25 mouse cellular contexts compared by ENCODE assay signal in genomic region chr8:3208729-3209128, GRCm38 (mm10).
DNase-seq lines count a peak whose midpoint lies in the region; ATAC-seq and TF ChIP-seq lines count a peak whose summit lies in the region.
"Had no signal": no experiment of that assay in that cellular context is flagged by ENCODE, and none has a peak within 500 bp of the region (broad histone marks: within the 10 kb centered on the region; RNA-seq: fewer than 3 reads in every experiment).

No protein-coding gene starts in this region.

- no peaks in the 10 kb centered on the region for H3K9me3 ChIP-seq in neural tube, embryonic 13.5 days
- H3K9me3 ChIP-seq in neural tube, embryonic 15.5 days (replicated peaks), result no peaks in the 10 kb centered on the region
- H3K9me3 ChIP-seq in forebrain, embryonic 15.5 days, result no peaks in the 10 kb centered on the region
- H3K9me3 ChIP-seq: embryonic facial prominence, embryonic 10.5 days; embryonic facial prominence, embryonic 13.5 days; forebrain, embryonic 12.5 days; hindbrain, embryonic 10.5 days; hindbrain, embryonic 13.5 days; intestine, embryonic 15.5 days had no signal

- no peak for ATAC-seq in neural tube, embryonic 13.5 days (ENCODE audit: low read depth)
- ATAC-seq in neural tube, embryonic 15.5 days (ENCODE audit: low FRiP score), result no peak
- ATAC-seq in forebrain, embryonic 15.5 days (replicated peaks), result no peak
- ATAC-seq: activated CD4-positive, CD25-positive, alpha-beta regulatory T cell, adult 4 months; CD4-positive, CD25-positive, alpha-beta regulatory T cell, adult 4 months; forebrain, embryonic 16.5 days; hindbrain, embryonic 16.5 days; intestine, embryonic 15.5 days had no signal

- H3K4me2 ChIP-seq in neural tube, embryonic 13.5 days, result no peak overlapping the region
- no peak overlapping the region for H3K4me2 ChIP-seq in neural tube, embryonic 15.5 days
- H3K4me2 ChIP-seq in forebrain, embryonic 15.5 days (replicated peaks), result no peak overlapping the region
- H3K4me2 ChIP-seq: embryonic facial prominence, embryonic 13.5 days; forebrain, embryonic 12.5 days; hindbrain, embryonic 13.5 days; intestine, embryonic 15.5 days had no signal

- no peaks in the 10 kb centered on the region for H3K27me3 ChIP-seq in heart, adult 2 months (ENCODE audit: control insufficient read depth, insufficient read depth, low read length)
- no peaks in the 10 kb centered on the region for H3K27me3 ChIP-seq in neural tube, embryonic 13.5 days
- H3K27me3 ChIP-seq in neural tube, embryonic 15.5 days (replicated peaks), result no peaks in the 10 kb centered on the region
- H3K27me3 ChIP-seq in small intestine, adult 2 months (ENCODE audit: control insufficient read depth, insufficient read depth, low read length), result no peaks in the 10 kb centered on the region
- no peaks in the 10 kb centered on the region for H3K27me3 ChIP-seq in forebrain, embryonic 15.5 days
- H3K27me3 ChIP-seq: embryonic facial prominence, embryonic 13.5 days; forebrain, embryonic 12.5 days; hindbrain, embryonic 13.5 days; intestine, embryonic 15.5 days had no signal

- no peak for TF ChIP-seq POLR2A in heart, adult 2 months (IDR thresholded peaks at IDR 0.05; ENCODE audit: insufficient read depth, low read depth, low read length)
- no peak for TF ChIP-seq POLR2A in small intestine, adult 2 months (IDR thresholded peaks at IDR 0.05; ENCODE audit: low read depth, low read length)

- intact Hi-C loops in heart, adult 2 months (cut with DNase I), result no loop called here

- TF ChIP-seq EP300 in heart, adult 2 months (IDR thresholded peaks at IDR 0.05; ENCODE audit: insufficient read depth, low read depth, low read length), result no peak

- no peaks in the 10 kb centered on the region for H3K79me2 ChIP-seq in heart, adult 2 months (replicated peaks; ENCODE audit: control insufficient read depth, insufficient read depth, low read length)

- no peak for TF ChIP-seq CTCF in heart, adult 2 months (IDR thresholded peaks at IDR 0.05)
- TF ChIP-seq CTCF in layer of hippocampus, adult 2 months (conservative IDR thresholded peaks at IDR 0.05), result no peak
- no peak for TF ChIP-seq CTCF in small intestine, adult 2 months (IDR thresholded peaks at IDR 0.05; ENCODE audit: extremely low read depth, insufficient read length, insufficient replicate concordance, low read depth, low read length)

- no peak overlapping the region for H3K4me3 ChIP-seq in heart, adult 2 months
- H3K4me3 ChIP-seq in layer of hippocampus, adult 2 months, result no peak overlapping the region
- H3K4me3 ChIP-seq in neural tube, embryonic 13.5 days, result no peak overlapping the region
- H3K4me3 ChIP-seq in neural tube, embryonic 15.5 days (replicated peaks), result no peak overlapping the region
- H3K4me3 ChIP-seq in small intestine, adult 2 months (ENCODE audit: low read depth, low read length), result no peak overlapping the region
- H3K4me3 ChIP-seq in forebrain, embryonic 15.5 days, result no peak overlapping the region
- H3K4me3 ChIP-seq: embryonic facial prominence, embryonic 10.5 days; embryonic facial prominence, embryonic 13.5 days; erythroblast, embryonic 14.5 days; forebrain, embryonic 12.5 days; hindbrain, embryonic 10.5 days; hindbrain, embryonic 13.5 days; intestine, embryonic 15.5 days had no signal

- H3K9ac ChIP-seq in heart, adult 2 months (ENCODE audit: low read depth, low read length), result no peak overlapping the region
- no peak overlapping the region for H3K9ac ChIP-seq in neural tube, embryonic 13.5 days
- no peak overlapping the region for H3K9ac ChIP-seq in neural tube, embryonic 15.5 days (replicated peaks)
- H3K9ac ChIP-seq in forebrain, embryonic 15.5 days (replicated peaks), result no peak overlapping the region
- H3K9ac ChIP-seq: embryonic facial prominence, embryonic 13.5 days; forebrain, embryonic 12.5 days; hindbrain, embryonic 13.5 days; intestine, embryonic 15.5 days had no signal

- DNase-seq in heart, adult 2 months, result no peak
- DNase-seq in heart, adult 18-20 months, result no peak
- DNase-seq in layer of hippocampus, adult 2 months (ENCODE audit: low spot score in 2 of 2), result no peak
- no peak for DNase-seq in layer of hippocampus, adult 18-20 months (ENCODE audit: low spot score in 2 of 2)
- DNase-seq: adrenal gland, postnatal 25 days; cerebellum, adult 11 months; cerebellum, adult 2 months; cerebellum, adult 9-11 months; cerebellum, postnatal 25 days; gastrocnemius, postnatal 14 days had no signal

- peaks cover 13% of the 10 kb centered on the region for H3K4me1 ChIP-seq in heart, adult 2 months (ENCODE audit: control insufficient read depth, insufficient read depth, low read length)
- 0 out of 2 replicates have a peak, but pooled peaks cover 3% of the 10 kb centered on the region for H3K4me1 ChIP-seq in neural tube, embryonic 13.5 days (replicated peaks)
- H3K4me1 ChIP-seq in neural tube, embryonic 15.5 days, result no peaks in the 10 kb centered on the region
- H3K4me1 ChIP-seq in small intestine, adult 2 months (ENCODE audit: control insufficient read depth, insufficient read depth, insufficient read length, low read length), result no peaks in the 10 kb centered on the region; the same call in 1 of the 2 replicates
- no peaks in the 10 kb centered on the region for H3K4me1 ChIP-seq in forebrain, embryonic 15.5 days
- H3K4me1 ChIP-seq: embryonic facial prominence, embryonic 13.5 days; forebrain, embryonic 12.5 days; hindbrain, embryonic 10.5 days; hindbrain, embryonic 13.5 days; intestine, embryonic 15.5 days had no signal

- H3K27ac ChIP-seq in heart, adult 2 months, result peak overlapping the region; percentile 61
- H3K27ac ChIP-seq in layer of hippocampus, adult 2 months, result peak overlapping the region; percentile 49; the same call in 1 of the 2 replicates
- 0 out of 2 replicates have a peak overlapping the region, but pooled peaks have one; percentile 38 for H3K27ac ChIP-seq in neural tube, embryonic 13.5 days (replicated peaks)
- H3K27ac ChIP-seq in neural tube, embryonic 15.5 days (replicated peaks), result no peak overlapping the region
- peak overlapping the region; percentile 33; the same call in 1 of the 2 replicates for H3K27ac ChIP-seq in small intestine, adult 2 months (ENCODE audit: insufficient read depth, low read depth, low read length)
- no peak overlapping the region for H3K27ac ChIP-seq in forebrain, embryonic 15.5 days (replicated peaks)
- H3K27ac ChIP-seq: embryonic facial prominence, embryonic 10.5 days; hindbrain, embryonic 10.5 days; hindbrain, embryonic 13.5 days; intestine, embryonic 15.5 days had no signal

- peaks cover 11% of the 10 kb centered on the region for H3K36me3 ChIP-seq in heart, adult 2 months (ENCODE audit: control insufficient read depth, insufficient read depth, low read length)
- peaks cover 47% of the 10 kb centered on the region for H3K36me3 ChIP-seq in neural tube, embryonic 13.5 days
- peaks cover 20% of the 10 kb centered on the region for H3K36me3 ChIP-seq in neural tube, embryonic 15.5 days
- peaks cover 16% of the 10 kb centered on the region for H3K36me3 ChIP-seq in small intestine, adult 2 months (ENCODE audit: control insufficient read depth, insufficient read depth, low read length)
- H3K36me3 ChIP-seq in forebrain, embryonic 15.5 days, result peaks cover 25% of the 10 kb centered on the region

Comparison
In these comparisons a context has a peak if more than half of its experiments do, and no peak if none do; other contexts are left out.
1. H3K27ac ChIP-seq: peak in heart, adult 2 months (single experiment), layer of hippocampus, adult 2 months (single experiment), neural tube, embryonic 13.5 days (single experiment) and small intestine, adult 2 months (single experiment); none in neural tube, embryonic 15.5 days (single experiment) and forebrain, embryonic 15.5 days (single experiment).